Mouse (Mus musculus) liver, postnatal 0 days (tissue): ENCODE data around the gene Epha7. TPM values are rescaled to one million over a fixed set of nuclear protein-coding genes. Genes with fewer than 3 reads are reported as not detected.

Experiments
- ATAC-seq: fragments of 200-750 bp; cut with Nextera tagmentation; 2 replicates; pipeline ENCODE4 v1.8.0; 2017; ENCODE audit warnings: mild to moderate bottlenecking, moderate library complexity
- DNase-seq: peaks from one replicate; pipeline ENCODE4 v3.0.0-alpha.2; 2016
- H3K27ac ChIP-seq: fragments of 300-500 bp; sonication (generic); 2 replicates; pipeline ENCODE4 v1.5.1; 2014; ENCODE audit warnings: antibody characterized with exemption, moderate library complexity, mild to moderate bottlenecking, low read depth
- H3K27me3 ChIP-seq: fragments of 300-500 bp; sonication (generic); 2 replicates; pipeline ENCODE4 v1.6.1; 2014; ENCODE audit warnings: low read length, control low read depth, mixed read lengths; ENCODE audit not compliant: insufficient read depth
- H3K36me3 ChIP-seq: fragments of 300-500 bp; sonication (generic); replicated peaks from 2 replicates; pipeline ENCODE4 v1.6.1; 2014; ENCODE audit warnings: mild to moderate bottlenecking, control low read depth, low read length, moderate library complexity, mixed read lengths; ENCODE audit not compliant: insufficient read depth
- H3K4me1 ChIP-seq: fragments of 300-500 bp; sonication (generic); 2 replicates; pipeline ENCODE4 v1.6.1; 2014; ENCODE audit warnings: antibody characterized with exemption, mild to moderate bottlenecking, control low read depth; ENCODE audit not compliant: insufficient read depth
- H3K4me2 ChIP-seq: fragments of 300-500 bp; sonication (generic); 2 replicates; pipeline ENCODE4 v1.6.1; 2014; ENCODE audit warnings: low read depth, mild to moderate bottlenecking, low read length, moderate library complexity, mixed read lengths
- H3K4me3 ChIP-seq: fragments of 300-500 bp; sonication (generic); 2 replicates; pipeline ENCODE4 v1.5.1; 2014; ENCODE audit warnings: low read depth, low read length
- H3K9ac ChIP-seq: fragments of 300-500 bp; sonication (generic); replicated peaks from 2 replicates; pipeline ENCODE4 v1.6.1; 2014; ENCODE audit warnings: mild to moderate bottlenecking, moderate library complexity
- H3K9me3 ChIP-seq: fragments of 300-500 bp; sonication (generic); 2 replicates; pipeline ENCODE4 v1.6.1; 2016; ENCODE audit warnings: mild to moderate bottlenecking, control low read depth, low read length, mixed read lengths
- CTCF ChIP-seq: sonication (generic); IDR thresholded peaks from 2 replicates; pipeline ENCODE4 v1.5.1; 2016; ENCODE audit warnings: antibody characterized with exemption, low read depth
- EP300 ChIP-seq: IDR thresholded peaks from 2 replicates; pipeline ENCODE4 v1.6.1; 2016; ENCODE audit warnings: antibody characterized with exemption, low read depth, mild to moderate bottlenecking
- WGBS: fragments of 180-500 bp; shearing (Covaris S2); extraction: QIAGEN DNeasy Blood & Tissue Kit; methylation state at CpG from one replicate; pipeline ENCODE4 v1.1.7; 2014; ENCODE audit not compliant: insufficient replicate concordance; 5-methylcytosine and 5-hydroxymethylcytosine counted together
- polyA plus RNA-seq: library from polyadenylated mRNA; unstranded; fragments of >200 nt; fragmentation: Nextera tagmentation; extraction: Ambion mirVana; gene quantifications from 2 replicates; pipeline ENCODE4 v1.2.1, GENCODE M21; 2015

Epha7 gene
- polyA plus RNA-seq, 1 experiment from 2014 or later = 1.2 TPM

- 57% methylated on average over 2 of the region's 2 CpGs for WGBS
These were observed 37.5 kb downstream of the Epha7 start for GRCm38 (mm10) chr4:28850388-28850787.

GRCm38 (mm10) chr4:28862845-28863666 is 50.1 kb downstream of the Epha7 start:
- H3K36me3 ChIP-seq = no peaks in the 10 kb centered on the region
- WGBS = 67% methylated on average over 6 of the region's 6 CpGs
- H3K27ac ChIP-seq = no peak overlapping the region
- TF ChIP-seq EP300 (no peak), CTCF (no peak)
- no peaks in the 10 kb centered on the region for H3K9me3 ChIP-seq
- ATAC-seq (no peak), DNase-seq (no peak)
- H3K9ac ChIP-seq = no peak overlapping the region
- H3K4me1 ChIP-seq = no peaks in the 10 kb centered on the region
- H3K4me3 ChIP-seq = no peak overlapping the region
- H3K4me2 ChIP-seq = no peak overlapping the region
- H3K27me3 ChIP-seq = no peaks in the 10 kb centered on the region

More at GRCm38 (mm10) chr4:28850388-28850787, 37.5 kb downstream of the Epha7 start:
- H3K4me1 ChIP-seq = no peaks in the 10 kb centered on the region
- H3K27ac ChIP-seq = no peak overlapping the region
- H3K9me3 ChIP-seq = no peaks in the 10 kb centered on the region
- no peaks in the 10 kb centered on the region for H3K36me3 ChIP-seq
- H3K4me2 ChIP-seq = no peak overlapping the region
- no peak for TF ChIP-seq CTCF
- no peak for TF ChIP-seq EP300
- DNase-seq = no peak
- H3K9ac ChIP-seq = no peak overlapping the region
- no peaks in the 10 kb centered on the region for H3K27me3 ChIP-seq
- no peak for ATAC-seq
- no peak overlapping the region for H3K4me3 ChIP-seq

- Histone ChIP-seq H3K9ac (no peak overlapping the region), H3K27me3 (no peaks in the 10 kb centered on the region), H3K4me3 (no peak overlapping the region), H3K27ac (no peak overlapping the region), H3K4me2 (no peak overlapping the region), H3K9me3 (no peaks in the 10 kb centered on the region), H3K36me3 (no peaks in the 10 kb centered on the region), H3K4me1 (no peaks in the 10 kb centered on the region)
- ATAC-seq (no peak), DNase-seq (no peak)
- 67% methylated on average over 2 of the region's 2 CpGs for WGBS
- TF ChIP-seq CTCF = no peak
- no peak for TF ChIP-seq EP300
These were observed 53.5 kb downstream of the Epha7 start for GRCm38 (mm10) chr4:28866411-28866810.

GRCm38 (mm10) chr4:28871615-28872014 is 58.7 kb downstream of the Epha7 start:
- WGBS = 85% methylated on average over 11 of the region's 11 CpGs
- Histone ChIP-seq H3K9me3 (no peaks in the 10 kb centered on the region), H3K4me3 (no peak overlapping the region), H3K36me3 (no peaks in the 10 kb centered on the region), H3K9ac (no peak overlapping the region), H3K27me3 (no peaks in the 10 kb centered on the region), H3K4me2 (no peak overlapping the region), H3K4me1 (no peaks in the 10 kb centered on the region), H3K27ac (no peak overlapping the region)
- TF ChIP-seq EP300 (no peak), CTCF (no peak)
- no peak for ATAC-seq
- no peak for DNase-seq

GRCm38 (mm10) chr4:28881271-28882044 is 68.5 kb downstream of the Epha7 start:
- TF ChIP-seq EP300 (no peak), CTCF (no peak)
- Histone ChIP-seq H3K4me2 (no peak overlapping the region), H3K9ac (no peak overlapping the region), H3K36me3 (no peaks in the 10 kb centered on the region), H3K27me3 (no peaks in the 10 kb centered on the region), H3K4me1 (no peaks in the 10 kb centered on the region), H3K4me3 (no peak overlapping the region), H3K9me3 (no peaks in the 10 kb centered on the region), H3K27ac (no peak overlapping the region)
- DNase-seq (no peak), ATAC-seq (no peak)
- WGBS = 79% methylated on average over 5 of the region's 5 CpGs

- no peak overlapping the region for H3K9ac ChIP-seq
- ATAC-seq = no peak
- H3K4me3 ChIP-seq = no peak overlapping the region
- no peaks in the 10 kb centered on the region for H3K36me3 ChIP-seq
- TF ChIP-seq EP300 (no peak), CTCF (no peak)
- H3K9me3 ChIP-seq = no peaks in the 10 kb centered on the region
- no peak overlapping the region for H3K27ac ChIP-seq
- WGBS = 84% methylated on average over 5 of the region's 5 CpGs
- no peak overlapping the region for H3K4me2 ChIP-seq
- H3K27me3 ChIP-seq = no peaks in the 10 kb centered on the region
- no peak for DNase-seq
- H3K4me1 ChIP-seq = no peaks in the 10 kb centered on the region
These were observed 76.7 kb downstream of the Epha7 start for GRCm38 (mm10) chr4:28889630-28890029.
